Mouse (Mus musculus) midbrain, postnatal 0 days (tissue): Measurements from ENCODE around the gene Rundc3a. TPM values are rescaled to one million over a fixed set of nuclear protein-coding genes. Genes with fewer than 3 reads are reported as not detected.
A peak's percentile ranks its signal among the peaks of the same experiment; 100 is the strongest.

Source experiments
- ATAC-seq: fragments of 200-750 bp; cut with Nextera tagmentation; 2 replicates; pipeline ENCODE4 v1.8.0; 2017; ENCODE audit warnings: moderate number of reproducible peaks, mild to moderate bottlenecking, moderate TSS enrichment, moderate library complexity; ENCODE audit not compliant: low FRiP score
- DNase-seq: peaks from one replicate; pipeline ENCODE4 v3.0.0-alpha.2; 2015; ENCODE audit warnings: low spot score
- H3K27ac ChIP-seq: fragments of 300-500 bp; sonication (generic); 2 replicates; pipeline ENCODE4 v1.5.1; 2014; ENCODE audit warnings: low read depth, mild to moderate bottlenecking, low read length, mixed read lengths
- H3K27me3 ChIP-seq: fragments of 300-500 bp; sonication (generic); 2 replicates; pipeline ENCODE4 v1.6.1; 2014; ENCODE audit warnings: low read length, control low read depth, mixed read lengths; ENCODE audit not compliant: insufficient read depth
- H3K36me3 ChIP-seq: fragments of 300-500 bp; sonication (generic); 2 replicates; pipeline ENCODE4 v1.6.1; 2014; ENCODE audit warnings: low read length, control low read depth, mixed read lengths; ENCODE audit not compliant: insufficient read depth
- H3K4me1 ChIP-seq: fragments of 300-500 bp; sonication (generic); 2 replicates; pipeline ENCODE4 v1.6.1; 2014; ENCODE audit warnings: mild to moderate bottlenecking, control low read depth, antibody characterized with exemption, low read length, mixed read lengths; ENCODE audit not compliant: insufficient read depth
- H3K4me2 ChIP-seq: fragments of 300-500 bp; sonication (generic); 2 replicates; pipeline ENCODE4 v1.6.1; 2014; ENCODE audit warnings: low read depth, mild to moderate bottlenecking, low read length, mixed read lengths; ENCODE audit not compliant: poor library complexity, severe bottlenecking
- H3K4me3 ChIP-seq: fragments of 300-500 bp; sonication (generic); 2 replicates; pipeline ENCODE4 v1.5.1; 2014; ENCODE audit warnings: low read depth, mild to moderate bottlenecking, low read length, moderate library complexity
- H3K9ac ChIP-seq: fragments of 300-500 bp; sonication (generic); replicated peaks from 2 replicates; pipeline ENCODE4 v1.6.1; 2014; ENCODE audit warnings: mild to moderate bottlenecking, low read length, moderate library complexity, mixed read lengths; ENCODE audit not compliant: poor library complexity, severe bottlenecking
- H3K9me3 ChIP-seq: fragments of 300-500 bp; sonication (generic); 2 replicates; pipeline ENCODE4 v1.6.1; 2016; ENCODE audit warnings: low read length, control low read depth
- CTCF ChIP-seq: IDR thresholded peaks from 2 replicates; pipeline ENCODE4 v1.5.1; 2016; ENCODE audit warnings: antibody characterized with exemption, mild to moderate bottlenecking
- WGBS: fragments of 180-500 bp; shearing (Covaris S2); extraction: QIAGEN DNeasy Blood & Tissue Kit; methylation state at CpG from one replicate; pipeline ENCODE4 v1.1.7; 2014; 5-methylcytosine and 5-hydroxymethylcytosine counted together
- microRNA-seq: library from miRNA; unstranded; fragments of <30 nt; microRNA quantifications from one replicate; pipeline ENCODE4, GENCODE M21; 2016; ENCODE audit warnings: borderline number of aligned reads
- polyA plus RNA-seq: library from polyadenylated mRNA; unstranded; fragments of >200 nt; fragmentation: Nextera tagmentation; extraction: Ambion mirVana; gene quantifications from 2 replicates; pipeline ENCODE4 v1.2.1, GENCODE M21; 2015
- total RNA-seq: library from RNA; depleted of rRNA; stranded (reverse); fragments of >200 nt; gene quantifications from 2 replicates; pipeline ENCODE4 v1.2.3, GENCODE M21; 2014; rRNA removed

Rundc3a gene
- total and polyA plus RNA-seq, 2 experiments from 2014 or later, result 133 to 397 TPM

- DNase-seq (peak; percentile 72), ATAC-seq (peak; percentile 67)
- Histone ChIP-seq H3K36me3 (peaks cover 9% of the 10 kb centered on the region), H3K27me3 (no peaks in the 10 kb centered on the region), H3K9me3 (no peaks in the 10 kb centered on the region), H3K4me3 (peak overlapping the region; percentile 95), H3K4me2 (peak overlapping the region; percentile 89), H3K9ac (peak overlapping the region; percentile 94), H3K27ac (peak overlapping the region; percentile 98), H3K4me1 (peaks cover 20% of the 10 kb centered on the region)
- WGBS, result under 1% methylated on average over 39 of the region's 49 CpGs
- no peak for TF ChIP-seq CTCF
These were observed 53.6 kb downstream of the Rundc3a start for GRCm38 (mm10) chr11:102446581-102447461.

DNA sequence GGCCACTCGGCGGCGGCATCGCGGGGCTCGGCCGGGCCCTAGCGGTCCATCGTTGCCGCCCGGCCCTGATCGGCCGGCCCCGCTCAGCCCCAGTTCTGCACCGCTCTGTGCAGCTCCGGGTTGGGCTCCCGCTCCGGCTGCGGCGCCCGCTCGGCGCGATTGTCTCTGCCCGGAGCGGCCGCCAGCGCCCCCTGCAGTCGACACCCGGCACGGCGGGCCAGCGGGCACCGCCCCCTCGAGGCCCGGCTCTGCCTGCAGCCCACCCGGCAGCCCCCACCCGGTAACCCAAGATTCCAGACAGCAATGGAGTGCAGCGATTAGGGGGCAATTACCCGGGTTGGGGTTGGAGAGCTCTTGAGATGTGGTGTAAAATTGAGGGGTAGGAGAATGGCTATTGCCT, 54.3 kb downstream of the Rundc3a start, which contains the start of gene Fam171a2:
TSS of gene Fam171a2 (minus strand) at position 186 of the 400 bp plus-strand sequence.
- peaks cover 5% of the 10 kb centered on the region for H3K36me3 ChIP-seq
- peak; percentile 80 for DNase-seq
- under 1% methylated on average over 36 of the region's 40 CpGs for WGBS
- H3K27me3 ChIP-seq, result no peaks in the 10 kb centered on the region
- TF ChIP-seq CTCF, result peak; percentile 77
- H3K4me1 ChIP-seq, result peaks cover 20% of the 10 kb centered on the region
- peak within 1 kb of the TSS; percentile 95 for H3K4me3 ChIP-seq
- ATAC-seq, result peak; percentile 79
- peak within 1 kb of the TSS; percentile 98 for H3K27ac ChIP-seq
- peak within 1 kb of the TSS; percentile 94 for H3K9ac ChIP-seq
- no peaks in the 10 kb centered on the region for H3K9me3 ChIP-seq
- peak within 1 kb of the TSS; percentile 89 for H3K4me2 ChIP-seq

GRCm38 (mm10) chr11:102448327-102448726, 55.1 kb downstream of the Rundc3a start:
- Histone ChIP-seq H3K9ac (no peak overlapping the region), H3K27ac (peak overlapping the region; percentile 98), H3K4me1 (peaks cover 20% of the 10 kb centered on the region), H3K9me3 (no peaks in the 10 kb centered on the region), H3K36me3 (no peaks in the 10 kb centered on the region; the same call in 1 of the 2 replicates), H3K4me3 (no peak overlapping the region), H3K27me3 (no peaks in the 10 kb centered on the region), H3K4me2 (peak overlapping the region; percentile 89)
- DNase-seq (peak; percentile 35), ATAC-seq (no peak)
- WGBS, result 6% methylated on average over 8 of the region's 8 CpGs
- TF ChIP-seq CTCF, result no peak

- peaks cover 19% of the 10 kb centered on the region for H3K4me1 ChIP-seq
- DNase-seq (no peak), ATAC-seq (no peak)
- no peak overlapping the region for H3K27ac ChIP-seq
- no peaks in the 10 kb centered on the region for H3K36me3 ChIP-seq
- TF ChIP-seq CTCF, result no peak
- H3K27me3 ChIP-seq, result no peaks in the 10 kb centered on the region
- no peaks in the 10 kb centered on the region for H3K9me3 ChIP-seq
- H3K9ac ChIP-seq, result no peak overlapping the region
- WGBS, result 36% methylated on average over 17 of the region's 17 CpGs
- no peak overlapping the region for H3K4me2 ChIP-seq
- no peak overlapping the region for H3K4me3 ChIP-seq
These were observed 56.1 kb downstream of the Rundc3a start for GRCm38 (mm10) chr11:102449043-102450008.

Small RNA genes lying within 50 kb of the gene (microRNA-seq; reads per million reads assigned to microRNA genes)
- gene Mir6930, result not detected

Other genes with a start within 250 kb of the Rundc3a start
- gene Nags, start 247.9 kb upstream of the Rundc3a start, total RNA-seq, result 0.14 and 0.16 TPM in 2 replicates
- gene Nags, start 247.9 kb upstream of the Rundc3a start, polyA plus RNA-seq, result 0.09 and 0.11 TPM in 2 replicates
- 35.2 and 41.1 TPM in 2 replicates for gene Tmem101, start 237.0 kb upstream of the Rundc3a start, total RNA-seq
- 42.4 and 44.4 TPM in 2 replicates for gene Tmem101, start 237.0 kb upstream of the Rundc3a start, polyA plus RNA-seq
- 77.7 and 86.2 TPM in 2 replicates for gene Lsm12, start 208.1 kb upstream of the Rundc3a start, total RNA-seq
- gene Lsm12, start 208.1 kb upstream of the Rundc3a start, polyA plus RNA-seq, result 130 and 147 TPM in 2 replicates
- 43.1 and 68.5 TPM in 2 replicates for gene G6pc3, start 203.8 kb upstream of the Rundc3a start, total RNA-seq
- gene G6pc3, start 203.8 kb upstream of the Rundc3a start, polyA plus RNA-seq, result 42.0 and 48.7 TPM in 2 replicates
- 183 and 263 TPM in 2 replicates for gene Hdac5, start 163.2 kb upstream of the Rundc3a start, total RNA-seq
- 61.9 and 65.9 TPM in 2 replicates for gene Hdac5, start 163.2 kb upstream of the Rundc3a start, polyA plus RNA-seq
- gene BC030867, start 144.5 kb upstream of the Rundc3a start, total RNA-seq, result 2.1 TPM in 2 replicates
- gene BC030867, start 144.5 kb upstream of the Rundc3a start, polyA plus RNA-seq, result 0.53 and 0.60 TPM in 2 replicates
- gene Asb16, start 124.7 kb upstream of the Rundc3a start, total RNA-seq, result 2.3 and 2.5 TPM in 2 replicates
- 0.28 and 0.32 TPM in 2 replicates for gene Asb16, start 124.7 kb upstream of the Rundc3a start, polyA plus RNA-seq
- gene Tmub2, start 108.5 kb upstream of the Rundc3a start, total RNA-seq, result 80.5 and 90.8 TPM in 2 replicates
- 65.4 and 73.9 TPM in 2 replicates for gene Tmub2, start 108.5 kb upstream of the Rundc3a start, polyA plus RNA-seq
- 166 and 169 TPM in 2 replicates for gene Atxn7l3, start 96.8 kb upstream of the Rundc3a start, total RNA-seq
- gene Atxn7l3, start 96.8 kb upstream of the Rundc3a start, polyA plus RNA-seq, result 25.4 and 26.5 TPM in 2 replicates
- gene Ubtf, start 73.7 kb upstream of the Rundc3a start, total RNA-seq, result 64.3 and 71.4 TPM in 2 replicates
- 56.3 and 64.3 TPM in 2 replicates for gene Ubtf, start 73.7 kb upstream of the Rundc3a start, polyA plus RNA-seq
- 0.33 and 1.1 TPM in 2 replicates for gene Slc4a1, start 27.2 kb upstream of the Rundc3a start, total RNA-seq
- 0.27 and 0.42 TPM in 2 replicates for gene Slc4a1, start 27.2 kb upstream of the Rundc3a start, polyA plus RNA-seq
- gene Slc25a39, start 14.5 kb downstream of the Rundc3a start, total RNA-seq, result 139 and 176 TPM in 2 replicates
- gene Slc25a39, start 14.5 kb downstream of the Rundc3a start, polyA plus RNA-seq, result 132 and 148 TPM in 2 replicates
- gene Grn, start 36.9 kb downstream of the Rundc3a start, total RNA-seq, result 74.2 and 78.0 TPM in 2 replicates
- 90.4 and 91.7 TPM in 2 replicates for gene Grn, start 36.9 kb downstream of the Rundc3a start, polyA plus RNA-seq
- 584 and 605 TPM in 2 replicates for gene Fam171a2, start 54.3 kb downstream of the Rundc3a start, total RNA-seq
- 22.5 and 25.4 TPM in 2 replicates for gene Fam171a2, start 54.3 kb downstream of the Rundc3a start, polyA plus RNA-seq
- 2.6 and 4.7 TPM in 2 replicates for gene Itga2b, start 76.7 kb downstream of the Rundc3a start, total RNA-seq
- 15.4 and 15.5 TPM in 2 replicates for gene Itga2b, start 76.7 kb downstream of the Rundc3a start, polyA plus RNA-seq
- 24.8 and 33.4 TPM in 2 replicates for gene Gpatch8, start 163.0 kb downstream of the Rundc3a start, total RNA-seq
- gene Gpatch8, start 163.0 kb downstream of the Rundc3a start, polyA plus RNA-seq, result 35.8 and 53.3 TPM in 2 replicates
- 1.1 and 3.5 TPM in 2 replicates for gene Gm11627, start 186.1 kb downstream of the Rundc3a start, total RNA-seq
- gene Gm11627, start 186.1 kb downstream of the Rundc3a start, polyA plus RNA-seq, result 4.6 and 5.8 TPM in 2 replicates
- 16.8 and 17.3 TPM in 2 replicates for gene Fzd2, start 211.0 kb downstream of the Rundc3a start, total RNA-seq
- 3.9 and 4.5 TPM in 2 replicates for gene Fzd2, start 211.0 kb downstream of the Rundc3a start, polyA plus RNA-seq